Mouse (Mus musculus) gastrocnemius, adult 18-20 months (tissue): ENCODE data around the gene Cldn10. TPM values are rescaled to one million over a fixed set of nuclear protein-coding genes. Genes with fewer than 3 reads are reported as not detected.

Source experiments
- DNase-seq: peaks from one replicate; pipeline ENCODE4 v3.0.0; 2021; ENCODE audit warnings: low spot score
- total RNA-seq, 2 experiments: library from RNA; stranded (reverse); gene quantifications; 2 replicates each; pipeline ENCODE4 v1.2.3; 2021

Cldn10 gene
- total RNA-seq, 2 experiments from 2014 or later, result not detected

DNA sequence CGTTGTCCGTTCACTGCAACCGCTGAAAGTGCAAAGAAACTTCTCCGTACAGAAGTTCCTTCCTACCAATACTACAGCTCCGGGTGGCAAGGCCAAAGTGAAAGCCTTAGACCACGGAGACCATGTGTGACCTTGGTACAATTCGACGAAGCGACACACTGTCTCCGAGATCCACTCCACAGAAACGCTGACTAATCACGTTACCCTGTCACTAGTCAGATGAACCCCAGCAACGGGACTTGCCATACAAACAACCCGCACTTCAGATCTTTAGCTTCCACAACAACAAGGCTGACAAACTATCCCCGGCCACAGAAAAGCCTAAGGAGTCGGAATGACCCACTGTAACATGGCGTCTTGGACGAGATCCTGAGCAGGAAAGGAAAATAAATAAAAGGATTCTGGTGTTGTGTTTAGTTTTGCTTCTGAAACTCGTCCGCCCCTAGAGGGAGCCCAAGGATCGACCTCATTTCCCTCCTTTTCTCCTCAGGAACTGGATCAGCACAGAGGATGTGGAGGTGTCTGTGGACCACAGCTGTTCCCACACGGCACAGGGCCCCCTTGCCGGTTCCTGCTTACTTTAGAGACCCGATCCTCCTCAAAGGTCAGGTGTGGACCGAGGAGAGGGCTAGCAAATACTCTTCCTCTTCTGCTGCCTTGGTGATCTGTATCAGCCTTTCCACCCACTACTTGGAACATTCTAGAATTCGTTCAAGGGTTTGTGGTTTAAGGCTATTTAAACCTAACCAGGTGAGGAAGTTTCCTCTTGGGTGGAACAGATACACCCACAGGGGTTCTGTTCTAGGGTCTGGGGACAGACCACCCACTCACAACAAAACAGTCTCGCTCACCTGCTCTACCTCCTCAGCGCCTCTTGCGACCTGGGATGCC lies 122.9 kb downstream of the Cldn10 start:
- peak; percentile 81 for DNase-seq

- DNase-seq, result no peak
Observed at GRCm38 (mm10) chr14:118911521-118911920, 123.8 kb downstream of the Cldn10 start.

DNA sequence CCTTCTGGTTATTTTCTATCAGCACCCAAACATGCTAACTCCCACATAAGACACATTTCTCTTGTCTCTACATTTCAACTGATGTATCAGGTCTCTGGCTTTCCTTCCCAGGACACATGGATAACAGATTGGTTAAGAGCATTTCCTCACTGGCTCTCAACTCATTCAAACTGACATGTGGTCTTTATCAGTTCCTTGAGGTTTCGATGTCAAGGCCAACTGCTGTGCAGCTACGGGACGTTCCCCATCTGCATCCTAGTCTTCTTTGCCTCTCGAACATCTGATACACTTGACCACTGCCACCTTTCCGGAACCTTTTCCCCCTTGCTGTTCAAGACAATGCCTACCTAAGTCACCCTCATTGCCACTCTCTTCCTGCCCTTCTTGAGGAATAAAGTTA lies 125.9 kb downstream of the Cldn10 start:
- DNase-seq, result no peak

DNA sequence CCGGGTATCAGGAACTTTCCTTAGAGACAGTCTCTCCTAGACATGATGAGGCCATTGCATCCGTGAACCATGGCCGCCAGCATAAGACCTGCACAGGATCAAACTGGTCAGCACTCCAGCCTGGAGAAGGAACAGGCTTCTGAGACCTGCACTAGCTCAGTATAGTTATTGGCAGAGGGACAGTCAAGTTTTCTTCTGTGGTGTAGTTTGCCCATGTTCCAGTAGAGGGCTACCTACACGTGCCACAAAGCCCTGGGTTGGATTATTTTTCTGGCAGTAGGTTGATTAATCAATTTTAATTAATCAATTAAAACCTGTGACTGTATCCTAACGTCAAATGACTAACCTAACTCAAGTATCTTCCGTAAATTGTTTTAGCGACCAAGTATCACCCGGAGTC lies 131.3 kb downstream of the Cldn10 start:
- no peak for DNase-seq

GRCm38 (mm10) chr14:118920654-118921053 lies 132.9 kb downstream of the Cldn10 start:
- no peak for DNase-seq

GRCm38 (mm10) chr14:118922251-118922650 lies 134.5 kb downstream of the Cldn10 start:
- DNase-seq, result no peak

GRCm38 (mm10) chr14:118922667-118923184 lies 135.0 kb downstream of the Cldn10 start:
- no peak for DNase-seq

Other genes with a start within 250 kb of the Cldn10 start
- gene Abcc4, start 81.7 kb upstream of the Cldn10 start, total RNA-seq, result 10 to 100 TPM in 1 of 2 experiments, 1 to 10 TPM in 1; 7.8 to 10.0 TPM
- 1 to 10 TPM; 1.9 to 2.1 TPM for gene Dzip1, start 137.6 kb downstream of the Cldn10 start, total RNA-seq
- gene Dnajc3, start 150.1 kb downstream of the Cldn10 start, total RNA-seq, result 10 to 100 TPM; 17.7 to 23.0 TPM